Mouse (Mus musculus) small intestine, adult 2 months (tissue): ENCODE measurements at regions not wholly inside any gene's neighbourhood (a gene's known extent, or its start where the extent isn't known, plus 50 kb on each side); places are given as distances from the start of the nearest gene placed in this dataset.

Experiments
- H3K27ac ChIP-seq: fragments of 200-500 bp; 2 replicates; pipeline ENCODE4 v1.5.1; 2012; ENCODE audit warnings: low read depth, low read length, control low read depth, inconsistent platforms; ENCODE audit not compliant: insufficient read depth
- H3K27me3 ChIP-seq: fragments of 200-500 bp; 2 replicates; pipeline ENCODE4 v1.6.1; 2012; ENCODE audit warnings: mild to moderate bottlenecking, moderate library complexity, low read length, inconsistent platforms; ENCODE audit not compliant: control insufficient read depth, insufficient read depth
- H3K36me3 ChIP-seq: fragments of 200-500 bp; 2 replicates; pipeline ENCODE4 v1.6.1; 2012; ENCODE audit warnings: mild to moderate bottlenecking, low read length, control low read depth, inconsistent platforms; ENCODE audit not compliant: control insufficient read depth, insufficient read depth
- H3K4me1 ChIP-seq: fragments of 200-500 bp; 2 replicates; pipeline ENCODE4 v1.6.1; 2012; ENCODE audit warnings: low read length, inconsistent platforms, mixed read lengths; ENCODE audit not compliant: control insufficient read depth, insufficient read depth, insufficient read length
- H3K4me3 ChIP-seq: fragments of 200-500 bp; 2 replicates; pipeline ENCODE4 v1.5.1; 2012; ENCODE audit warnings: low read depth, mild to moderate bottlenecking, control low read depth, inconsistent platforms, low read length, moderate library complexity
- CTCF ChIP-seq: fragments of 200-500 bp; IDR thresholded peaks from 2 replicates; pipeline ENCODE4 v1.5.1; 2012; ENCODE audit warnings: low read depth, mild to moderate bottlenecking, control low read depth, inconsistent platforms, low read length, moderate library complexity, mixed read lengths; ENCODE audit not compliant: insufficient replicate concordance, insufficient read length; ENCODE audit errors: extremely low read depth
- POLR2A ChIP-seq: fragments of 200-500 bp; IDR thresholded peaks from 2 replicates; pipeline ENCODE4 v1.6.1; 2012; ENCODE audit warnings: low read depth, mild to moderate bottlenecking, control low read depth, inconsistent platforms, low read length, moderate library complexity
- WGBS: fragments of 180-500 bp; shearing (Covaris S2); methylation state at CpG from one replicate; pipeline ENCODE4 v1.1.7; 2018; 5-methylcytosine and 5-hydroxymethylcytosine counted together

GRCm38 (mm10) chr8:12502856-12503255, 70.0 kb upstream of the Spaca7 start:
- Histone ChIP-seq H3K4me1 (peaks cover 5% of the 10 kb centered on the region), H3K4me3 (no peak overlapping the region), H3K27me3 (peaks cover 45% of the 10 kb centered on the region), H3K27ac (no peak overlapping the region), H3K36me3 (no peaks in the 10 kb centered on the region)
- TF ChIP-seq POLR2A (no peak), CTCF (no peak)
- WGBS = 14% methylated on average over 6 of the region's 6 CpGs

- Histone ChIP-seq H3K27me3 (peaks cover 45% of the 10 kb centered on the region), H3K36me3 (no peaks in the 10 kb centered on the region), H3K27ac (no peak overlapping the region), H3K4me3 (no peak overlapping the region), H3K4me1 (peaks cover 5% of the 10 kb centered on the region)
- no peak for TF ChIP-seq CTCF
- WGBS = 25% methylated on average over 14 of the region's 14 CpGs
Observed at GRCm38 (mm10) chr8:12503344-12503743, 69.5 kb upstream of the Spaca7 start.

- WGBS = 7% methylated on average over 11 of the region's 11 CpGs
- Histone ChIP-seq H3K27ac (no peak overlapping the region), H3K4me3 (no peak overlapping the region), H3K4me1 (peaks cover 5% of the 10 kb centered on the region), H3K27me3 (peaks cover 45% of the 10 kb centered on the region), H3K36me3 (no peaks in the 10 kb centered on the region)
- TF ChIP-seq POLR2A (no peak), CTCF (no peak)
Observed at GRCm38 (mm10) chr8:12504240-12504639, 68.6 kb upstream of the Spaca7 start.

DNA sequence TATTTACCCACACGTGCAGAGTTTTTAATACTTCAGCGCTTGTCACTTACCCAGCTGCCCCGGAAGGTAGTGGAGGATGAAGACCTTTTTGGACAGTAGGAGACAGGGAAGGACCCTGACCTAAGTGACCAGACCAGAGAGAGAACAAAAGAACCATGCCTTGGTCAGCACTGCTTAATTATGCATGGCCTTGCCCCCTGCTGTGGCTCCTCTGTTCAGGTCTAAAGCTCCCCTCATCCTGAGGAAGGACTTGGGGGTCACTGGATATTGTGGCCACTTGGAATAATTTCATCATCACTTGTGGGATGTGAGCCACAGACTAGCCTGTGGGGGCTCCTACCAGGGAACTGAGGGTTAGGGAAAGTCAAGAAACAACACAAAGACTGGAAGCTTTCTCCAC, 68.1 kb upstream of the Spaca7 start:
- Histone ChIP-seq H3K4me1 (peaks cover 5% of the 10 kb centered on the region), H3K27ac (no peak overlapping the region), H3K4me3 (no peak overlapping the region), H3K27me3 (peaks cover 39% of the 10 kb centered on the region), H3K36me3 (no peaks in the 10 kb centered on the region)
- 35% methylated on average over 3 of the region's 3 CpGs for WGBS
- no peak for TF ChIP-seq POLR2A
- no peak for TF ChIP-seq CTCF

DNA sequence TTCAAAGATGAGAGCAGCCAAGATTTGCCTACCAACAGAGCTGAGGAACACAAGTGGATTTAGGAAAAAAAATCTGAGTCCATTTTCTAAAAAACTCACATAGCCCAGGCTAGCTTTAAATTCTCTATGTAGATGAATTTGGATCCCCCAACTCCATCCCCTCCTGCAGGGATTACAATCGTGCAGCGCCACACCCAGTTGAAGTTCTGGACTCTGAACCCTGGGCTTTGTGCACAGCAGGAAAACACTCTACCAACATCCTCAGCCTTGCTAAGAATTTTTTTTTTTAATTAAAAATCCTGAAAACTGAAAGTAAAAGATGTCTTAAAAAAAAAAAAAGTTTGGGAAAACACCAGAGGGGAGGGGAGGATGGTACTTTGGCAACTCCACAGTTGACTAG, 62.6 kb upstream of the Spaca7 start:
- Histone ChIP-seq H3K27ac (no peak overlapping the region), H3K4me3 (no peak overlapping the region), H3K4me1 (peaks cover 17% of the 10 kb centered on the region), H3K36me3 (no peaks in the 10 kb centered on the region), H3K27me3 (no peaks in the 10 kb centered on the region)
- WGBS = 15% methylated on average over 2 of the region's 2 CpGs
- TF ChIP-seq CTCF = no peak

DNA sequence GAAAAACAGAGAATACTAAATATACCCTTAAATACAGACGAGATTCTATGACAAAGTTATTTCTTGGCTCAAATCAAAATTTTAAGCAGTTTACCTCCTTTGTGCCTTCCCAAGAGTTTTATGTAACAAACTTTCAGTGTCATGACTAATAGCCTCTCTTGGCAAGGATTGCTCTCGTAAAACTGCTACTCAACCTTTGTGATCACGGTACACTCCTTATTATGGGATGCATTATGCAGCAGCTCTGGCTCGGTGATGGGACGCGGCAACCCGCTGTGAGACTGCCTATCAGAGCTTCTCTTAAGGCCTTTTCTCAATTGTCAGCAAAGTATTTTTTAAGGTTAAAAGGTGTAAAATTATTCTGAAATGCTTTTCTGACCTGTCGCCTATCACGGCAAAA, 59.8 kb upstream of the Spaca7 start:
- Histone ChIP-seq H3K36me3 (no peaks in the 10 kb centered on the region), H3K4me3 (no peak overlapping the region), H3K4me1 (peaks cover 17% of the 10 kb centered on the region), H3K27ac (no peak overlapping the region), H3K27me3 (no peaks in the 10 kb centered on the region)
- TF ChIP-seq CTCF = no peak
- no peak for TF ChIP-seq POLR2A
- WGBS = 40% methylated on average over 9 of the region's 9 CpGs

GRCm38 (mm10) chr8:12514138-12514537, 58.7 kb upstream of the Spaca7 start:
- H3K27me3 ChIP-seq = no peaks in the 10 kb centered on the region
- H3K36me3 ChIP-seq = no peaks in the 10 kb centered on the region
- 56% methylated on average over 7 of the region's 7 CpGs for WGBS
- H3K27ac ChIP-seq = no peak overlapping the region
- TF ChIP-seq CTCF (no peak), POLR2A (no peak)
- peaks cover 17% of the 10 kb centered on the region for H3K4me1 ChIP-seq
- no peak overlapping the region for H3K4me3 ChIP-seq

DNA sequence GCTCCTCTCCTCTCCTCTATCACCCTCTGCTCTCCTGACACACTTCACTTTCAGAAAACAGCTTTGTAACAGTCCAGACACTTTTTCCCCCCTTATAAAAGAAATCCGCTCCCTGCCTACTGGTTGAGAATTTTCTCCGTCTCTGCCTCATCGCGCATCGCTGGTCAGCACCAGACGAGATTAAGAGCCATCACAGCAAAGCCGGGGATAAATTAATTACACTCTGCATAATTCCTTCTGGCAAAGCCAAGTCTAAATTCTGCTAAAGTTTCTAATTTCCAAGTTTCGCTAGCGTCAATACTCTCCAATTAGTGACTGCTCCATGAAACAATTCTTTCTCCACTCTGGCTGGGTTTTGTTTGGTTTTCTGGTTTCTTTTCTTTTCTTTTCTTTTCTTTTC, 51.2 kb upstream of the Spaca7 start:
- Histone ChIP-seq H3K27ac (no peak overlapping the region), H3K36me3 (no peaks in the 10 kb centered on the region), H3K4me3 (no peak overlapping the region), H3K27me3 (peaks cover 7% of the 10 kb centered on the region; the same call in 1 of the 2 replicates), H3K4me1 (no peaks in the 10 kb centered on the region)
- WGBS = 64% methylated on average over 9 of the region's 9 CpGs
- TF ChIP-seq CTCF (no peak), POLR2A (no peak)
